Mouse (Mus musculus): ENCODE measurements around the gene Cpeb4.

DNA sequence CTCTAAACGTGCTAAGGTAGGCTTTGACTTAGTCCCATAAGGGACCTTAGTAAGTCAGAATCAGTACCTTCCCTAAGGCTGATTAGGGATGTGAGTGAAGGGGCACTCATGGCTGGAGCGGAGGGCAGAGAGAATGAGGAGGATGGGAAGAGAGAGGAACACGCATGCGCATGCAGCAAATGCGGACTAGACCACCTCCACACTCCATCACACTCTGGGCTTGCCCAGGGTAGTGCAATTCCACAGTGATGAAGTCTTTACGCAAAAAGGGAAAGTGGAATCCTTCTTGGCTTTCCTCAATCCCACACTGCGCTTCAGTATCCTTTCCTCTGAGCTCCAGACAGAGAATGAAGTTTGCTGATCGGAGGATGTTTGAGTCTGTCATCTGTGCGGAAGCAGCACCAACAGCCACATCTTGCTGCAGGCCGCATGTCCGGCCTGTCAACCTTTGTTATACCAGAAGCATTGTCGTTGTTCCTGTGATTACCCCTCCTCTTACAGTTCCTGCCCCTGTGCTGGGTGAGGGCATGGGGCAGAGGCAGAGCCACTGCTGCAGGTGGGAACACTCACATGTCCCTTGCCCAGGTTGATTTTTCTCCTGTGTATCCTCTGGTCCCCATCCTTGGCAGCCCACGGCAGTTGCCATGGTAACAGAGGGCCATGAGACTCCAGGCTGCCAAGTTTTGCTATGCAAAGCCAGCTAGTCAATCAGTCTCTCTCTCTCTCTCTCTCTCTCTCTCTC, 69.1 kb downstream of the Cpeb4 start:
- no peak for TF ChIP-seq CEBPB (IDR thresholded peaks at IDR 0.05; ENCODE audit: low read depth)
- no peak for TF ChIP-seq CTCF (IDR thresholded peaks at IDR 0.05; ENCODE audit: control insufficient read depth, insufficient read depth, insufficient read length)
- no peak for TF ChIP-seq USF1 (IDR thresholded peaks at IDR 0.05; ENCODE audit: low read depth)
- no peak for TF ChIP-seq MAX (IDR thresholded peaks at IDR 0.05)
- no peak for TF ChIP-seq MYOD1 (IDR thresholded peaks at IDR 0.05; ENCODE audit: control insufficient read depth, insufficient read length, low read depth)
- no peak for TF ChIP-seq MYOG (IDR thresholded peaks at IDR 0.05; ENCODE audit: control insufficient read depth, extremely low read depth, insufficient read length)
- no peak for TF ChIP-seq FOSL1 (IDR thresholded peaks at IDR 0.05; ENCODE audit: insufficient read depth, low read length, poor library complexity, severe bottlenecking)
